Mouse (Mus musculus) lung, postnatal 0 days (tissue): Measurements from ENCODE around the gene Klrb1f. TPM values are rescaled to one million over a fixed set of nuclear protein-coding genes. Genes with fewer than 3 reads are reported as not detected.

Experiments
- ATAC-seq: fragments of 200-750 bp; cut with Nextera tagmentation; 2 replicates; pipeline ENCODE4 v1.8.0; 2017; ENCODE audit warnings: moderate library complexity
- DNase-seq: peaks from one replicate; pipeline ENCODE4 v3.0.0-alpha.2; 2016; ENCODE audit warnings: low spot score
- H3K27ac ChIP-seq: fragments of 300-500 bp; sonication (generic); 2 replicates; pipeline ENCODE4 v1.5.1; 2014; ENCODE audit warnings: antibody characterized with exemption, mild to moderate bottlenecking, low read length, mixed read lengths
- H3K27me3 ChIP-seq: fragments of 300-500 bp; sonication (generic); replicated peaks from 2 replicates; pipeline ENCODE4 v1.6.1; 2014; ENCODE audit warnings: low read length, mixed read lengths; ENCODE audit not compliant: insufficient read depth
- H3K36me3 ChIP-seq: fragments of 300-500 bp; sonication (generic); 2 replicates; pipeline ENCODE4 v1.6.1; 2014; ENCODE audit warnings: low read length, mixed read lengths; ENCODE audit not compliant: insufficient read depth
- H3K4me1 ChIP-seq: fragments of 300-500 bp; sonication (generic); 2 replicates; pipeline ENCODE4 v1.6.1; 2014; ENCODE audit warnings: antibody characterized with exemption, low read depth, low read length, mixed read lengths; ENCODE audit not compliant: insufficient read depth
- H3K4me2 ChIP-seq: fragments of 300-500 bp; sonication (generic); replicated peaks from 2 replicates; pipeline ENCODE4 v1.6.1; 2014; ENCODE audit warnings: low read depth, mild to moderate bottlenecking, low read length, moderate library complexity, mixed read lengths
- H3K4me3 ChIP-seq: fragments of 300-500 bp; sonication (generic); 2 replicates; pipeline ENCODE4 v1.5.1; 2014; ENCODE audit warnings: low read depth, low read length
- H3K9ac ChIP-seq: fragments of 300-500 bp; sonication (generic); replicated peaks from 2 replicates; pipeline ENCODE4 v1.6.1; 2014; ENCODE audit warnings: low read depth, mild to moderate bottlenecking
- H3K9me3 ChIP-seq: fragments of 300-500 bp; sonication (generic); 2 replicates; pipeline ENCODE4 v1.6.1; 2016; ENCODE audit warnings: low read length, mixed read lengths
- CTCF ChIP-seq: IDR thresholded peaks from 2 replicates; pipeline ENCODE4 v1.5.1; 2016; ENCODE audit warnings: antibody characterized with exemption, mild to moderate bottlenecking
- EP300 ChIP-seq: IDR thresholded peaks from 2 replicates; pipeline ENCODE4 v1.6.1; 2016; ENCODE audit warnings: antibody characterized with exemption, mild to moderate bottlenecking, control low read depth
- WGBS: fragments of 180-500 bp; shearing (Covaris S2); extraction: QIAGEN DNeasy Blood & Tissue Kit; methylation state at CpG from one replicate; pipeline ENCODE4 v1.1.7; 2014; 5-methylcytosine and 5-hydroxymethylcytosine counted together
- polyA plus RNA-seq: library from polyadenylated mRNA; unstranded; fragments of >200 nt; fragmentation: Nextera tagmentation; extraction: Ambion mirVana; gene quantifications from 2 replicates; pipeline ENCODE4 v1.2.1, GENCODE M21; 2015

Klrb1f gene
- polyA plus RNA-seq, 1 experiment from 2014 or later: 0.35 TPM

GRCm38 (mm10) chr6:129051731-129052130, 6.0 kb downstream of the Klrb1f start:
- H3K4me2 ChIP-seq: no peak overlapping the region
- H3K9ac ChIP-seq: no peak overlapping the region
- H3K9me3 ChIP-seq: no peaks in the 10 kb centered on the region
- TF ChIP-seq CTCF (no peak), EP300 (no peak)
- ATAC-seq (no peak), DNase-seq (no peak)
- H3K4me3 ChIP-seq: no peak overlapping the region
- H3K27me3 ChIP-seq: no peaks in the 10 kb centered on the region
- 75% methylated on average over 5 of the region's 5 CpGs for WGBS
- no peaks in the 10 kb centered on the region for H3K36me3 ChIP-seq
- H3K27ac ChIP-seq: no peak overlapping the region
- H3K4me1 ChIP-seq: no peaks in the 10 kb centered on the region

- DNase-seq: peak; percentile 68
- 52% methylated on average over 3 of the region's 3 CpGs for WGBS
Measured at GRCm38 (mm10) chr6:129056237-129056636, 10.5 kb downstream of the Klrb1f start.

GRCm38 (mm10) chr6:129058013-129058412, 12.3 kb downstream of the Klrb1f start:
- H3K4me3 ChIP-seq: no peak overlapping the region
- ATAC-seq (no peak), DNase-seq (peak; percentile 22)
- H3K27ac ChIP-seq: no peak overlapping the region
- H3K36me3 ChIP-seq: no peaks in the 10 kb centered on the region
- TF ChIP-seq EP300 (no peak), CTCF (no peak)
- H3K4me1 ChIP-seq: no peaks in the 10 kb centered on the region
- no peak overlapping the region for H3K9ac ChIP-seq
- H3K9me3 ChIP-seq: no peaks in the 10 kb centered on the region
- H3K27me3 ChIP-seq: no peaks in the 10 kb centered on the region
- no peak overlapping the region for H3K4me2 ChIP-seq

More at GRCm38 (mm10) chr6:129056237-129056636, 10.5 kb downstream of the Klrb1f start:
- peak; percentile 70 for ATAC-seq
- no peak for TF ChIP-seq EP300
- TF ChIP-seq CTCF: no peak
- Histone ChIP-seq H3K9ac (no peak overlapping the region), H3K27me3 (no peaks in the 10 kb centered on the region), H3K27ac (no peak overlapping the region), H3K4me2 (no peak overlapping the region), H3K9me3 (no peaks in the 10 kb centered on the region), H3K36me3 (no peaks in the 10 kb centered on the region), H3K4me1 (no peaks in the 10 kb centered on the region), H3K4me3 (no peak overlapping the region)

- 65% methylated on average over 3 of the region's 3 CpGs for WGBS
- TF ChIP-seq EP300: no peak
- no peak for TF ChIP-seq CTCF
- H3K27ac ChIP-seq: no peak overlapping the region
- no peaks in the 10 kb centered on the region for H3K4me1 ChIP-seq
- DNase-seq (no peak), ATAC-seq (no peak)
- no peaks in the 10 kb centered on the region for H3K36me3 ChIP-seq
- H3K9me3 ChIP-seq: no peaks in the 10 kb centered on the region
- H3K27me3 ChIP-seq: no peaks in the 10 kb centered on the region
- no peak overlapping the region for H3K4me2 ChIP-seq
- H3K9ac ChIP-seq: no peak overlapping the region
- H3K4me3 ChIP-seq: no peak overlapping the region
Measured at GRCm38 (mm10) chr6:129065407-129065806, 19.7 kb downstream of the Klrb1f start.

GRCm38 (mm10) chr6:129065857-129066256, 20.2 kb downstream of the Klrb1f start:
- TF ChIP-seq CTCF: no peak
- no peak for TF ChIP-seq EP300
- Histone ChIP-seq H3K36me3 (no peaks in the 10 kb centered on the region), H3K4me3 (no peak overlapping the region), H3K4me1 (no peaks in the 10 kb centered on the region), H3K9me3 (no peaks in the 10 kb centered on the region), H3K9ac (no peak overlapping the region), H3K27ac (no peak overlapping the region), H3K27me3 (no peaks in the 10 kb centered on the region), H3K4me2 (no peak overlapping the region)
- DNase-seq (no peak), ATAC-seq (no peak)
- 77% methylated on average over 3 of the region's 3 CpGs for WGBS

- Histone ChIP-seq H3K9ac (no peak overlapping the region), H3K36me3 (no peaks in the 10 kb centered on the region), H3K4me3 (no peak overlapping the region), H3K4me2 (no peak overlapping the region), H3K4me1 (no peaks in the 10 kb centered on the region), H3K27me3 (no peaks in the 10 kb centered on the region), H3K27ac (no peak overlapping the region), H3K9me3 (no peaks in the 10 kb centered on the region)
- no peak for ATAC-seq
- DNase-seq: no peak
- TF ChIP-seq CTCF (no peak), EP300 (no peak)
Measured at GRCm38 (mm10) chr6:129066530-129066929, 20.8 kb downstream of the Klrb1f start.

- Histone ChIP-seq H3K4me2 (no peak overlapping the region), H3K9ac (no peak overlapping the region)
Measured at GRCm38 (mm10) chr6:129066986-129067385, 21.3 kb downstream of the Klrb1f start.

More at GRCm38 (mm10) chr6:129066986-129067385, 21.3 kb downstream of the Klrb1f start:
- Histone ChIP-seq H3K4me1 (no peaks in the 10 kb centered on the region), H3K36me3 (no peaks in the 10 kb centered on the region), H3K27ac (no peak overlapping the region), H3K9me3 (no peaks in the 10 kb centered on the region), H3K4me3 (no peak overlapping the region), H3K27me3 (no peaks in the 10 kb centered on the region)
- WGBS: 38% methylated on average over 1 of the region's 1 CpGs
- DNase-seq (peak; percentile 71), ATAC-seq (peak; percentile 62)
- TF ChIP-seq CTCF (peak; percentile 85), EP300 (no peak)
